Mouse (Mus musculus) hindbrain, embryonic 16.5 days (tissue): ENCODE data around the gene Ccdc107. TPM values are rescaled to one million over a fixed set of nuclear protein-coding genes. Genes with fewer than 3 reads are reported as not detected.

ENCODE experiments used
- ATAC-seq: fragments of 200-750 bp; cut with Nextera tagmentation; 2 replicates; pipeline ENCODE4 v1.8.0; 2017; ENCODE audit warnings: moderate TSS enrichment, moderate library complexity
- H3K27ac ChIP-seq: fragments of 300-500 bp; sonication (generic); 2 replicates; pipeline ENCODE4 v1.5.1; 2014; ENCODE audit warnings: low read depth, mild to moderate bottlenecking, control low read depth, low read length, moderate library complexity
- H3K27me3 ChIP-seq: fragments of 300-500 bp; sonication (generic); replicated peaks from 2 replicates; pipeline ENCODE4 v1.6.1; 2014; ENCODE audit warnings: low read length; ENCODE audit not compliant: control insufficient read depth, insufficient read depth
- H3K36me3 ChIP-seq: fragments of 300-500 bp; sonication (generic); 2 replicates; pipeline ENCODE4 v1.6.1; 2014; ENCODE audit warnings: mild to moderate bottlenecking, low read length, moderate library complexity, mixed read lengths; ENCODE audit not compliant: control insufficient read depth, insufficient read depth
- H3K4me1 ChIP-seq: fragments of 300-500 bp; sonication (generic); 2 replicates; pipeline ENCODE4 v1.6.1; 2014; ENCODE audit warnings: low read depth, low read length; ENCODE audit not compliant: control insufficient read depth, insufficient read depth
- H3K4me2 ChIP-seq: fragments of 300-500 bp; sonication (generic); 2 replicates; pipeline ENCODE4 v1.6.1; 2014; ENCODE audit warnings: mild to moderate bottlenecking, low read length, control low read depth, moderate library complexity
- H3K4me3 ChIP-seq: fragments of 300-500 bp; sonication (generic); 2 replicates; pipeline ENCODE4 v1.5.1; 2014; ENCODE audit warnings: mild to moderate bottlenecking, low read length, control low read depth, moderate library complexity
- H3K9ac ChIP-seq: fragments of 300-500 bp; sonication (generic); 2 replicates; pipeline ENCODE4 v1.6.1; 2014; ENCODE audit warnings: low read depth, mild to moderate bottlenecking, control low read depth, low read length, moderate library complexity
- H3K9me3 ChIP-seq: fragments of 300-500 bp; sonication (generic); 2 replicates; pipeline ENCODE4 v1.6.1; 2014; ENCODE audit warnings: mild to moderate bottlenecking, low read length, moderate library complexity; ENCODE audit not compliant: control insufficient read depth
- WGBS: fragments of 180-500 bp; shearing (Covaris S2); extraction: QIAGEN DNeasy Blood & Tissue Kit; methylation state at CpG from one replicate; pipeline ENCODE4 v1.1.7; 2014; 5-methylcytosine and 5-hydroxymethylcytosine counted together
- polyA plus RNA-seq: library from polyadenylated mRNA; unstranded; fragments of >200 nt; fragmentation: Nextera tagmentation; extraction: Ambion mirVana; gene quantifications from 2 replicates; pipeline ENCODE4 v1.2.1, GENCODE M21; 2015

Ccdc107 gene
- polyA plus RNA-seq, 1 experiment from 2014 or later: 99.8 TPM

DNA sequence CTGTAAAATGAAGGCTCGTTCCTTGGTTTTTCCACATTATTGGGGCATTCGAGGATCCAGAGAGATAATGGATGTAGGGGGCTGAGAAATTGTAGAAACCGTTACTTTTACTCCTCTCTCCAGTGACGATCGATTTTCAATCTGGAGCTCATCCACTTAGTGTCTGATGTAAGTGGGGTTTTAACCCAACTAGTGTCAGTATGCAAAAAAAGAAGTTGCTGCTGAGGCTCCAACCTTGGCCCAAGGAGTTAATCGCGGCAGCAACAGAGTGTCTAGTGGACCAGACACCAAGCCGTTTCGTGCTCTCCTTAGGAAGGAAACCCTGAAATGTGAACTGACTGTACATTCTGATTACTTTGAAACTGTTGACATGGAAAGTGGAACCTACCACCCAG, 1.1 kb downstream of the Ccdc107 start:
- Histone ChIP-seq H3K36me3 (no peaks in the 10 kb centered on the region), H3K4me2 (peak overlapping the region; percentile 74), H3K9me3 (no peaks in the 10 kb centered on the region), H3K27me3 (no peaks in the 10 kb centered on the region), H3K4me3 (peak overlapping the region; percentile 74), H3K4me1 (peaks cover 11% of the 10 kb centered on the region), H3K27ac (peak overlapping the region; percentile 94), H3K9ac (peak overlapping the region; percentile 90)
- WGBS: 1% methylated on average over 9 of the region's 9 CpGs
- no peak for ATAC-seq

DNA sequence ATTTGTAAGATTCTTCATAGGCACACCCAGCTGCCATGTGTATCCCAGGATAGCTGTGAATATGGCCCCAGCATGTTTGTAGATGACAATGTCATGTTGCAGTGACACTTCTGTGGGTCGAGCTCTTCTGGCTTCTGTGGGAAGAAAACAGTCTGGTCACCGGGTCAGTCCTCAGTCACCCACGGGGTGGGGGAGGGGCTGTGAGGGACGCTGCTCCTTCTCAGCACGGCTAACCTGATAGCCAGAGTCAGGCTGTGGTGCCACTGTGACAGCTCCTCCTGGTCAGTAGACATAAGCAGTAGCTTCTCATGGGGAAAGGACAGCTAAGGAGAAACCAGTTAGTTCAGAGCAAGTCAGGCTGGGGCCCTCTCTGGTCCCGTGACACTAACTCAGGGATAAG, 3.9 kb downstream of the Ccdc107 start:
- Histone ChIP-seq H3K27ac (no peak overlapping the region), H3K4me1 (peaks cover 14% of the 10 kb centered on the region), H3K4me3 (no peak overlapping the region), H3K36me3 (no peaks in the 10 kb centered on the region), H3K9ac (no peak overlapping the region), H3K27me3 (no peaks in the 10 kb centered on the region), H3K9me3 (no peaks in the 10 kb centered on the region), H3K4me2 (no peak overlapping the region)
- ATAC-seq: no peak
- 61% methylated on average over 6 of the region's 6 CpGs for WGBS

DNA sequence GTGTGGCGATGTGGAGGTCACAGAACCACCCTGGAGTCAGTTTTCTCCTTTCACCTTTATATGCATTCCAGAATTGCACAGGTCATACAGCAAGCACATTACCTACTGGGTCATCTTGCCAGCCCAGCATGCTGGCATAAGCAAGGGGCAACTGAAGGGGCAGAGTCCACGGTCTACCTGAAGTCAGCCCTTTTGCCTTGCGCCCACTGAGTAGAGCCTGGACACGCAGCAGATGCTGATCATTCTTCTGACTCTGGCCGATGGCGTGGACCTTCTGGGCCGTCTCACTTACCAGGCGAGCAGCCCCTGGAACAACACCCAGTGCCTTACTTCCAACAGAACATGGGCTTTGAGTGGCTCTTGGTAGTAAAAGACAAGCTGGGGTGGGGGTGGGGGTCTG, 4.7 kb downstream of the Ccdc107 start:
- Histone ChIP-seq H3K27ac (no peak overlapping the region), H3K4me3 (no peak overlapping the region), H3K36me3 (no peaks in the 10 kb centered on the region), H3K4me1 (peaks cover 14% of the 10 kb centered on the region), H3K4me2 (no peak overlapping the region), H3K9me3 (no peaks in the 10 kb centered on the region), H3K9ac (no peak overlapping the region), H3K27me3 (no peaks in the 10 kb centered on the region)
- no peak for ATAC-seq
- 96% methylated on average over 8 of the region's 8 CpGs for WGBS

DNA sequence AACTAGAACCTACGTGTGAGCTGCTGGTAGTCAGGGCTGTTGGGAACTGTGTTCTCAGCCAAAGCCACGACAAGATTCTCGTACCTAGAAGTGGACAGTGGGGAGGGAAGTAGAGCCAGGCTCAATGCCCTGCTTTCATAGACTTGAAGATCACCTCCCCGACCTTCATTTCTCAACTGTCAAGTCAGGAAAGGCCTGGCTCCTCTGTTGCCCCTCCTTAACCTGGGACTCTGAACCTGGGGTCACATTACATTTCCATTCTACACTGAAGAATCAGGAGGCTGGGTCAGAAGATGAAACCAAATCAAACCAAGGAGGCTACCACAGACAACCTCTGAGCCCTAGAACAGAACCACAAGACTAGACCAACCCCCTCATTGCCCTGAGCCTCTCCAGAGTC, 5.2 kb downstream of the Ccdc107 start:
- H3K9me3 ChIP-seq: no peaks in the 10 kb centered on the region
- H3K9ac ChIP-seq: no peak overlapping the region
- WGBS: 82% methylated on average over 4 of the region's 4 CpGs
- ATAC-seq: no peak
- no peak overlapping the region for H3K4me3 ChIP-seq
- H3K36me3 ChIP-seq: no peaks in the 10 kb centered on the region
- H3K4me1 ChIP-seq: peaks cover 14% of the 10 kb centered on the region
- H3K4me2 ChIP-seq: peak overlapping the region; percentile 88
- H3K27ac ChIP-seq: no peak overlapping the region
- H3K27me3 ChIP-seq: no peaks in the 10 kb centered on the region

DNA sequence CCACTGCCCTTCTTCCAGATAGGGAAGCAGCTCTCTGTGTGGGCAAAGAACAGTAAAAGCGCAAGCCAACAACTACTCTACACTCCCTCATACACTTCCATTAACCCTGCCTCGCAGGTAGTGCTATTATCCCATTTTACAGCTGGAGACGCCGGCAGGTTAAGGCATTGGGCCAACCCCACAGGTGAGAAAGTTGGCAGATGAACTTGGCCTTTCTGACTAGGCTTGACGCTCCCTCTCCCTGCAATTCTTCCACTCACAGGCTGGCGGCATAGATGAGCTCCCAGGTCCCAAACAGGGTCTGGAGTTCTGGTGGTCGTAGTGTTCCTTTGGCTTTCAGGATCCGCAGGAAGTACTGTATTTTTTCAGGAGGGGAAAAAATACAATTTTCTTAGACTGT, 6.3 kb downstream of the Ccdc107 start:
- 15% methylated on average over 8 of the region's 8 CpGs for WGBS
- H3K27ac ChIP-seq: no peak overlapping the region
- peaks cover 14% of the 10 kb centered on the region for H3K4me1 ChIP-seq
- no peaks in the 10 kb centered on the region for H3K27me3 ChIP-seq
- H3K4me3 ChIP-seq: peak overlapping the region; percentile 56
- no peaks in the 10 kb centered on the region for H3K9me3 ChIP-seq
- no peaks in the 10 kb centered on the region for H3K36me3 ChIP-seq
- H3K4me2 ChIP-seq: peak overlapping the region; percentile 88
- peak overlapping the region; percentile 65 for H3K9ac ChIP-seq
- no peak for ATAC-seq

DNA sequence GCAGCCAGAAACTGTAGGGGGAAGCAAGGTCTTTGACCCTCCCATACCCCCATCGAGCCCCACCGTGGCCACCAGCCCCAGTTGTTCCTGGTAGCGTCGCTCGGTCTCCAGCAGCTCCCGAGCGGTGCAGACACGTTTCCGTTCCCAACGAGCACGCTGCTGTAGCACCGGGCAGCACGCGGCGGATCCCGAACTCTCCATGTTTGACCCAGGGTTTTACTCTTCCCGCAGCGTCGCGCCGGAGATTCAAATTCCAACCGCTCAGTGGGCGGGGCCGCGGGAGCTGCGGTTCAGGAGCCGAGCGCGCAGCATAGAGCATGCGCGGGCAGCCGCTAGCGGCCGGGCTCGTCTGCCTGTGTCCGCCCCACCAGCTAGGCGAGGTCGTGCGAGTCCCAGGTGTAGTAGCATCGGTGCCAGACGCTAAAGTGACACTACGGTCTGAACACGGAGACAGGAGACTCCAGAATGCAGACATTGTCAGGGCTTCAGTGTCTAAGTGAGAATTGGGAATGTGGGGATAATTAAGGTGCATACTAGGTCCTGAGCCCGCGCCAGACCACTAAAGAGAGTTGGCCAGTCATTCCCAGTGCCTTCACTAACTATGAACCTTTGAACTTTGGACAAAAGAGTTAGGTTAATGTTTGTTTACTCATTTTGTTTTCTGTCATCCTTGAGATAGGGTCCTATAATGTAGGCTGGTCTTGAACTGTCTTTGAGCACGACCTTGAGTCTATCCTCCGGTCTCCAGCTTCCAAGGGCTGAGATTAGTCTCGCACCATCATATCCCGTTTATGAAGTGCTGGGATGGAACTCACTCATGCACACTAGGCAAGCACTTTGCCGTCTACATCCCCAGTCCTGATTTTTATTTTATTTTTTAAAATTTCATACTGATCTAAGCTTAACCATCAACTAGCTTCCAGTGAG, 7.0 kb downstream of the Ccdc107 start, which contains the start of gene Arhgef39:
Gene Arhgef39 (minus strand): TSS at position 289 of the 927 bp plus-strand sequence.
- Histone ChIP-seq H3K4me3 (peak within 1 kb of the TSS; percentile 56), H3K36me3 (no peaks in the 10 kb centered on the region), H3K4me2 (peak within 1 kb of the TSS; percentile 88), H3K9me3 (no peaks in the 10 kb centered on the region), H3K27ac (no peak within 1 kb of the TSS), H3K4me1 (peaks cover 8% of the 10 kb centered on the region), H3K9ac (peak within 1 kb of the TSS; percentile 65), H3K27me3 (no peaks in the 10 kb centered on the region)
- 6% methylated on average over 50 of the region's 50 CpGs for WGBS
- ATAC-seq: peak; percentile 85

DNA sequence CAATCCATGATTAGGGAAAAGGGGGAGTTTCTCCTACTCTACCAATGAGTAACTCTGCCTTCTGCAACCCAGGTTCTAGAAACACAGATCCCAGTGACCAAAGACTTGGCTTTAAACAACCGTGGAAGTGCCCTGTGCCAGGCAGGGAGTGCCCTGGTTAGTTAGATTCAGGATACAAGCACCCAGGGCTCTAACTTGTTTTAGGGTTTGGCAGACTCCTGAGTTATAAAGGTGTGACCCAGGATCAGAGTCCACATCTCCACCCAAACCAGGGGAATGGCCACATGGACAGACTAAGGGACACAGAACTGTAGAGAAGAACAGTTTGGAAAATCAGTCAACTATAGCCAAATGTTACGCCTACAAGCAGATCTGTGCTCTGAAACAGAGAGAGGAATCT, 10.3 kb downstream of the Ccdc107 start:
- no peak for ATAC-seq
- Histone ChIP-seq H3K27ac (no peak overlapping the region), H3K9me3 (no peaks in the 10 kb centered on the region), H3K9ac (no peak overlapping the region), H3K27me3 (no peaks in the 10 kb centered on the region; the same call in 1 of the 2 replicates), H3K4me2 (no peak overlapping the region), H3K4me3 (no peak overlapping the region), H3K4me1 (peaks cover 6% of the 10 kb centered on the region), H3K36me3 (no peaks in the 10 kb centered on the region)
- WGBS: 73% methylated on average over 2 of the region's 2 CpGs

DNA sequence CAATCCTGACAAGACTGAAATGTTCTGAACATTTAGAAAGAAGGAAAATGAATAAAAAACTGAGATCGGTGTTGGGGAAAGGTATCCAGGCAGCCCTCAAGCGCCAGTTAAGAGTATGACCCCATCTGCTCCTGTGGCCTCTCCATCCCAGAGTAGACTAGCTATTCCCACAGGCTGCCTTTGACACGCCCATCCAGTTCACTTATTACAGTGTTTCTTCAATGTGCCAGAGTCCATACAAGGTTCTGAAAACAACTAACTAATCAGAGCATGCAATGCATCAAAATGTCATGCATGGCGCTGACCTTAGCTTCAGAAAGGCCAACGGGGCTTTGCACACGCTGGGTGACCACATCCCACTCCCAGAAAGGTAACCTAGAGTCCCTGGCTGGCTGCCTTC, 10.8 kb downstream of the Ccdc107 start:
- ATAC-seq: no peak
- H3K27ac ChIP-seq: no peak overlapping the region
- WGBS: 82% methylated on average over 6 of the region's 6 CpGs

DNA sequence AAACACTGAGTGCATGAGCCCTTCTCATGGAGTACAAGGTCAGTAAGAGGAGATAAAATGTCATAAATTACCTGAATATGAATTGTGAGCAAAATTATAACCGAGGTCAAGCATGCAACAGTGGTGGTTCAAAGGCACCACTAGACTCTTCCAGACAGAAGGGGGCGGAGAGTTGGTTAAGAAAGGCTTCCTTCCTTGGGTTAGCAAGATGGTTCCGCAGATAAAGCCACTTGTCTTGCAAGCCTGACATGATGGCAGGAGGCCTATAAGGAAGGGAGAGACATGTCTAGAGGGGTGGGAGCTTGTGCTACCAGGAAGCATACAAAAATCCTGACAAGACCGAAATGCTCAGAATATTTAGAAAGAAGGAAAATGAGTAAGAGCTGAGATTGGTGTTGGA, 11.6 kb downstream of the Ccdc107 start:
- 82% methylated on average over 4 of the region's 4 CpGs for WGBS
- H3K4me2 ChIP-seq: no peak overlapping the region

More for the DNA sequence above, 10.8 kb downstream of the Ccdc107 start:
- Histone ChIP-seq H3K4me1 (peaks cover 11% of the 10 kb centered on the region), H3K4me2 (no peak overlapping the region), H3K27me3 (no peaks in the 10 kb centered on the region; the same call in 1 of the 2 replicates), H3K36me3 (no peaks in the 10 kb centered on the region), H3K9me3 (no peaks in the 10 kb centered on the region), H3K4me3 (no peak overlapping the region), H3K9ac (no peak overlapping the region)

More for the DNA sequence above, 11.6 kb downstream of the Ccdc107 start:
- no peaks in the 10 kb centered on the region for H3K9me3 ChIP-seq
- no peak for ATAC-seq
- peaks cover 7% of the 10 kb centered on the region for H3K27me3 ChIP-seq
- no peaks in the 10 kb centered on the region for H3K36me3 ChIP-seq
- no peak overlapping the region for H3K27ac ChIP-seq
- no peak overlapping the region for H3K4me3 ChIP-seq
- H3K9ac ChIP-seq: no peak overlapping the region
- peaks cover 13% of the 10 kb centered on the region for H3K4me1 ChIP-seq
